Mouse (Mus musculus) lung, postnatal 14 days (tissue): Measurements from ENCODE around the gene Rgs13.
"Not testable (repeated sequence)": the region's sequence is repeated elsewhere in the genome, so short reads cannot be mapped to it uniquely, and the experiment has no call there.

Source experiments
- DNase-seq: peaks from one replicate; pipeline ENCODE4 v3.0.0; 2021

Rgs13 gene

GRCm38 (mm10) chr1:144151401-144152183 lies 25.6 kb downstream of the Rgs13 start:
- DNase-seq = no peak

GRCm38 (mm10) chr1:144149997-144150396 lies 27.2 kb downstream of the Rgs13 start:
- DNase-seq = no peak

- not testable (repeated sequence) for DNase-seq
These were observed 35.8 kb downstream of the Rgs13 start for GRCm38 (mm10) chr1:144141398-144141797.

GRCm38 (mm10) chr1:144139847-144140246 lies 37.3 kb downstream of the Rgs13 start:
- no peak for DNase-seq

- DNase-seq = no peak
These were observed 49.2 kb downstream of the Rgs13 start for GRCm38 (mm10) chr1:144127965-144128364.

GRCm38 (mm10) chr1:144120042-144120441 lies 57.1 kb downstream of the Rgs13 start:
- DNase-seq = no peak

- DNase-seq = no peak
These were observed 57.7 kb downstream of the Rgs13 start for GRCm38 (mm10) chr1:144119456-144119855.

GRCm38 (mm10) chr1:144115848-144116727 lies 61.1 kb downstream of the Rgs13 start:
- no peak for DNase-seq

- no peak for DNase-seq
These were observed 63.6 kb downstream of the Rgs13 start for GRCm38 (mm10) chr1:144113438-144114074.

GRCm38 (mm10) chr1:144112946-144113345 lies 64.2 kb downstream of the Rgs13 start:
- no peak for DNase-seq

- DNase-seq = peak; percentile 17
These were observed 78.4 kb downstream of the Rgs13 start for GRCm38 (mm10) chr1:144098587-144099258.

GRCm38 (mm10) chr1:144090410-144090809 lies 86.8 kb downstream of the Rgs13 start:
- DNase-seq = no peak
